Mouse (Mus musculus) ovary, postnatal 10 days (tissue): ENCODE results near the gene 2010111I01Rik.
"Not testable (repeated sequence)": the region's sequence is repeated elsewhere in the genome, so short reads cannot be mapped to it uniquely, and the experiment has no call there.

Source experiments
- DNase-seq: peaks from one replicate; pipeline ENCODE4 v3.0.0; 2022; ENCODE audit warnings: low spot score

2010111I01Rik gene

DNA sequence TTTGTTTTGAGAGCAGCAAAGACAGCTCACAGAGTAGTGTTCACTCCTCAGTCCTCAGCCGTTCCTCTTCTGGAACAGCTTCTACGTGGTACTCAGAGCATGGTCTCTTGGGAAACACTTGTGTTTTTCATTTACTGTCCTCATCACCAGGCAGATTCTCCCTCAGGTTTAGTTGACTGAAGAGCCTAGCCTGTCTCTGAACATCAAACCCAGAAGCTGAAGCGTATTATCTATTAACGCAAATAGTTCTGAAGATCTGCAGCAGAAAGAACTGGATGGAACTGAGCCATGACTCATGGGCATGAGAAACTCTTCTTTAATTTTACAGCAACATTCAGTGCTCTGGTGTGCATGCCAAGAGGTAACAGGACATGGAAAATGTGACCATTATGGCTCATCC, 385.4 kb downstream of the 2010111I01Rik start:
- DNase-seq, result no peak

DNA sequence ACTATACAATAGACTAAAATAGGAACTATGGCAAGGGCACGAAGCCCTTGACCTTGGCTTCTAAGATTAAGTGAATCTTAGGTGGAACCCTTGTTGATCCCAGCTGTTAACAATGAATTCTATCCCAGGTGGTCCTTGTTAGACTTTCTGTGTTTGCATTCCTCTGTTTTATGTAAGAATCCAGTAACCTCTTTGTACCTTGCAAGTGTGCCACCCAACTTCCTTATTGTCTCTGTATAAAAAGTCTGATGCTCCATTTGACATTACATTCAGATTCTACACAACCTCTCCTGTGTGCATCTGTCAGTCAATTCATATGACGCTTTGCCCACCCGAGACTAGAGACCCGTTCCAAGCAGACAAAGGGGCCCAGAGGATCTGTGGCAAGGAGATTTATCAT, 388.6 kb downstream of the 2010111I01Rik start:
- DNase-seq, result not testable (repeated sequence)

DNA sequence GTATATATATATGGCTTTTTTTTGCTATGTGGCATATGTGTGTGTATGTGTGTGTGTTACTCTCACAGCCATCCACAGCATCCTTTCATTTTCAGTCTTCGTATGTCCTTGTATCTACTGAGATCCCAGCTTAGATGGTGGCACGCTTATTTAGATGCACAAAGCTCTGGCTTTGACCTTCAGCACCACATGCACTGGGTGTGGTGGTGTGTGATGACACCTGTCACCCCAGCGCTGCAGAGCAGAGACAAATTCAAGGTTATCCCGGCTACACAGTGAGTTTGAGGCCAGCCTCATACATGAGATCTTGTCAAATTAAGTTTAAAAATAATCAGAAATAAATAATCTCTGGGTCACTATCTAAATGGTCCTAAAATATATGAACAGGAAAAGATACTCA, 391.4 kb downstream of the 2010111I01Rik start:
- no peak for DNase-seq

DNA sequence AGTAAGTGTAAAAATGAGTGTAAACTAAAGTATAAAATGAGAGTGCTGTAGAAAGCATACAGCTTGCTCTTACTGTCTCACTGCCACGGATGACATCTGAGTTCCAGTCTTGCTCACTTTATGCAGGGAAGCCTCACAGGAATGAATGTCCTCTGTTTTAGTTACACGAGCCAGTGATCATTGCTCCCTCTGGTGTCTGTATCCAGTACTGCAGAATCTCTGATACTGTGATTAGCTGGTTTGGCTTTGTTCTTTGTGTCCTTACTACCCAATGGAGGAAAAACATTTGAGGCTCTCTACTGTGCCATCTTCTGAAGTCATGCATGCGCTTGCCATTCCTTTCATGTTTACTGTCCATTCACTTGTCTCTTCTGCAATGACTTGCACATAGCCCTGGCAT, 391.9 kb downstream of the 2010111I01Rik start:
- no peak for DNase-seq

DNA sequence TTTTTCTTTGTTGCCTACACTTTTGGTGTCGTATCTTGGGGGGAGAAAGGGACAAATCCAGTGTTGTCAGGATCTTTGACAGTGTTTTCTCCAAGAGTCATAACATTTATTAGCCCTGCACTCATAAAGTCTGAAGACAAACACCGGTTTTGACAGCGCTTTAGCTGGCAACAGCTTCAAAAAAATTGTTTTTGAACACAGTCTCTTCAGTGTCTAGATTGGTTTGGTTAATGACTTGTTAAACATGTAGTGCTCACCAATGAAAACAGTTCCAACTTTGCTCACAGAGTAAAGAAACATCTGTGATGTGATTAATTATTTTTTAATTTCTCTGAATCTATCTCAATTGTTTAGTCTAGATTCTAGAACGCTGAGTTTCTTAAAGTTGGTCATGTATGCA, 394.7 kb downstream of the 2010111I01Rik start:
- DNase-seq, result no peak

DNA sequence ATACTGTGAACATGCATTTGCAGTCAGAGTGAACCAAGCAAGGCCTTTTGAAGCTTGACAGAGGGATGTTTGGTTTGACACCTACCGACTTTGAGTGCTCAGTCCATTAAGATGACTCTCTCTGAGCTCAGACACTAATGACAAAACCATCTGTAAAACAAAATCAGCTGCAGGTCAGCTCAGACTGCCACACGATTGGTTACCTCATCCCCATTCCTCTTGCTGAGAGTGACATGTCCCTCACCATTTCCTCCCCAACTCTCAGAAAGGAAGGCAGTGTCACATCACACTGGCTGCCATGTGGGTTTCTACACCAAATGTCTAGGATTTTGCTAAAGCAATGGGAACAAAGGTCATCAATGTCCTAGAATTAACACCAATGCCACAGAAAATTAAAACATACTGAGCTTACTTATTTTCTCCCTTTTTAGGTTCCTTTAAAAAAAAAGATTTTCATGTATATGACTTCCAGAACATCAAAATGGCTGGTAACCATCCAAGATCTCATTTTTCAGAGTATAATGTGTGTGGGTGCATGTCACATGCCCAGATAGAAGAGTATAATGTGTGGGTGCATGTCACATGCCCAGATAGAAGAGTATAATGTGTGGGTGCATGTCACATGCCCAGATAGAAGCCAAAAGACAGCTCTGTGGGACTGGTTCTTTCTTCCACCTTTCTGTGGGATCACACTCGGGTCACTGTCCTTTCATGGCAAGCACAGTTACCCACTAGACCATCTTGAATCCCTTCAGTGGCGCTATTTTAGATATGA, 395.6 kb downstream of the 2010111I01Rik start:
- DNase-seq, result no peak

DNA sequence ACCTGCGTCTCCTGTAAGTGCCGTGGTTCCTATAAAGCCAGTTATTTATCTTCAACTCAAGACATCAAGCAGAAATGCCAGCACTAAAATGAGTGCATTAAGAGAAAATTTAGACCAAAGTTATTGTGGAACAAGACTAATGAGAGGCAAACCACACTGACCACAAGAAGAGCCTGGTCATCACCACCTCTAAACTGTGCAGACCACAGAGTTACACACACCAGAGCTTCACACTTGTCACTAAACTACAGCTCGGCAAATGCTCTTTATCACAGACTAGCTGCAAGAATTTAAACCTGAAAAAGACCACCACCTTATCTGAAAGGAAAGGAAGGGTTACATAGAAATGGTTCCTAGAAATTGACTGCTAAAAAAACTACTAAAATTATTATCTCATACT, 397.1 kb downstream of the 2010111I01Rik start:
- no peak for DNase-seq

DNA sequence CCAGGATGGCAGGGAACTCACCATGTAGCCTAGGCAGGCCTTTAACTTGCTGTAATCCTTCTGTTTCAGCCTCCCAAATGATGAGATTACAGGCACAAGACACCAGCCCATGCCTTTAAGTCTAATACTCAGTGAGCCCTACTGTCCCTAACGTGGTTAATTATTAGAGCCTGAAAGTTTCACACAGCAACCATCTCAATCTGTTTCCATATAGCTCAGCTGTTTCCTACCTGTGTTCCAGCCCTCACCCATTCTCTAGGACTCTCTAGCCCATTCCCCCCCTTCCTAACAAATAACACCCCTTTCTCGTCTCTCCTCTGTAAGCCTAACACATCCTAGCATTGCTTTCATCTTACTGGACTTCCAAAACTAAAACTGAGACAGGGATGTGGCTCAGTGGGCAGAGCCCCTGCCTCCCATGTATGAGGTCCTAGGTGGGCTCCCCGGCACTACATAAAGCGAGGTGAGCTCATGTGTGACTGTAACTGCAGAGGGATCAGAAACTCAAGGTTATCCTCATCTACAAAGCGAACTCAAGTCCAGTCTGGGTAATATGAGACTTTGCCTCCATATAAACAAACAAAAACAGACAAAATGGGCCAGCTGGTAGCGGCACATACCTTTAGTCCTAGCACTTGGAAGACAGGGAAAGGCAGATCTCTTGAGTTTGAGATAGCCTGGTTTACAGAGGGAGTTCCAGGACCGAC, 408.9 kb downstream of the 2010111I01Rik start:
- no peak for DNase-seq
